Mouse (Mus musculus): ENCODE data around the gene Hcn1.
A peak's percentile ranks its signal among the peaks of the same experiment; 100 is the strongest.

Gene Hcn1

GRCm38 (mm10) chr13:117705997-117706396 is 103.9 kb downstream of the Hcn1 start:
- no peak for DNase-seq

DNA sequence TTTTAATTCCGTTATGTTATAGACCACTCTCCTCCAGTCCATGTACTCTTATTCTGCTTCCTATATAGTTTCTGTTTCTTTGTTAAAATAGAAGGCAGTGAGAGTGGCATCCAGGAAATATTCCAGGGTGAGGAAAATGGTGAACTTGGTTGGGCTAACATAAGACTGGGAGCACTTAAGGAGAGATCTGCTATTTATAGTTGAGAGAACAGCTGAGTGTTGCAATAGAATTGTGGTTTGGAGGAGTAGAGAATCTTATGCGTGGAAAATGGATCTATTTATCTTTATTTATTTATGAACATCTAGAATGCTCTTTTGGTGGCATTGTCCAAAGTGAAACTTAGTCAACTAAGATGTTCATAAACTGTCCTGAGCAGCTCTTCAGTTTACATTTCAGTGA is 104.4 kb downstream of the Hcn1 start:
- no peak for DNase-seq

DNA sequence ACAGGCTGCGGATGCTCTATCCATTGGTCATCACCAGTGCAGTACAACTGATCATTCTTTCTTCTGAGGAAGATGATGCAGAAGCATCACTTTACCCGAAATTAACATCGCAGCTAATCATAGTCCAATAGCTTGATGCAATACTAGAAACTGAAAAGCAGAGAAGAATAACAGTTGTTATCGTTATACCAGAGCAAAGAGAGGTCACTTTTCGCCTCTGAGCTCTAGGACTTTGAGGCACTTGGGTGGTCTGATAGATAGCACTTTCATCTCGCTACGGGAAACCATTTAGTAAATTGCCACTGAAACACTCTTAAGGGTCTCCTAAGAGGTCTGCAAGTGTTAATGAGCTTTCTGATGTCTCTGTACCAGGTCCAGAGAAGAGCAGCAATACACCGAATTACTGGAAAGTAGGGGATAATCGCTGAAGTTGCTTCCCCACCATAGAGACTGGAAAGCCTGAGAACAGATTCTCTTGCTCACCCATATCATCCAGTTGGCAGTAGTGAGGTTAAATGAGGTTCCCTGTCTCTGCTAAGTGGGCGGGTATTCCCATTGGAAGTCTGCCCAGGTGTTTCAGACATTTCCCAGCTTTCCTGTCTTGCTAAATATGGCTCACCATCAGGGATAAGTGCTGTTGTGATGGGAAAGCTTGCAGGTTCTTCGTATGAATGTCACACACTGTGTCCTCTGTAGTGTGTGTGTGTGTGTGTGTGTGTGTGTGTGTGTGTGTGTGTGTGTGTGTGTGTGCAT is 105.0 kb downstream of the Hcn1 start:
- peak; percentile 16 for DNase-seq

DNA sequence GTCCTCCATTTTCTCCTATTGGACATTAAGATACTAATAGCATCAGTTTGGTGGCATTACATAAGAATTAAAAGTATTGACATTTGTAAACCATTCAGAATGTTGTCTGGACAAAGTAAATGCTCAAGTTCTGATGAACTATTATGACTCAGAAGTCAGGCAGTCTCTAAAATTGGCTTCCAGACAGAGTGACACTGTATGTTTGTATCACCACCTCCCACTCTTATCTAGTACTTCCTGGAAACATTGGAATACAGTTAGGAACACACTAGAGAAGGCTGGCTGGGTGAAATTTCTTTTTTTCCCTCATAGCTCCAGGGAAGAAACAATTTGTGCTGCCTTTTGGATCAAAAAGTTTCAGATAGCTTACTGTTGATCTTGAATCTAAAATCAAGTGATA is 108.7 kb downstream of the Hcn1 start:
- DNase-seq, result no peak

DNA sequence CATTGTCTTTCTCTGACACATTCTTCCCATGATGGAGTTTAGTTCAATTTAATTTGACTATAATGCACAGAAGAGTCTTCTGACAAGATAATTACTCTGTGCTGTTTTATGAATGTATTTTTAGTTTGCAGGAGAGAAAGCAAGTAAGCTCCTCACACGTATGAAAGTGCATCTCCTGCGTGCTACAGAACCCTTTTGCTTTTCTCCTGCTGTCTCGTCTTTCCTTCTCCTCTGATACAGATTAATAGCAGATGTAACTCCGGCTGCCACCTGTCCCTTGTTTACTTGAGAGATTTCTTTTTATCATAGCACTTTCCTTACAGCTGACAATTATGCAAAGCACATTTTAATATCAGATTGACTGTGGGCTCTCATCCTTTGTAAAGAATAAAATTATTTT is 120.0 kb downstream of the Hcn1 start:
- DNase-seq, result no peak

DNA sequence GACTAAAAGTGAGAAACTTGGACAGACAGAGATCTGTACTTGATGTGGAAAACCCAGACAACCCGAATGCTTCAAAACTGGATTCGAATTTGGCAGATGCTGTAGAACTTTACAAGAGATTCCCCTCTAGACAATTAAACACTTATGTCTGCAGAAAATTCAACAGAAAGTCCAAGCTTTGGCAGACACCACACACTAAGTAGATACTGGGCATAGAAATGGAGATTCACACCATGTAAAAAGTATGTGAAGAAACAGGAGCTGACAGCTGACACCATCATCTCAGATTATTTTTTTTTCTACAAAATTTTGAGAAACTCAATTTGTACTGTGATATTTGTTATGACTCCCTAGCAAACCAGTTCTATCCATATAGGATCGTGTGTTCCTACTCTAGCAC is 122.0 kb downstream of the Hcn1 start:
- DNase-seq, result no peak

DNA sequence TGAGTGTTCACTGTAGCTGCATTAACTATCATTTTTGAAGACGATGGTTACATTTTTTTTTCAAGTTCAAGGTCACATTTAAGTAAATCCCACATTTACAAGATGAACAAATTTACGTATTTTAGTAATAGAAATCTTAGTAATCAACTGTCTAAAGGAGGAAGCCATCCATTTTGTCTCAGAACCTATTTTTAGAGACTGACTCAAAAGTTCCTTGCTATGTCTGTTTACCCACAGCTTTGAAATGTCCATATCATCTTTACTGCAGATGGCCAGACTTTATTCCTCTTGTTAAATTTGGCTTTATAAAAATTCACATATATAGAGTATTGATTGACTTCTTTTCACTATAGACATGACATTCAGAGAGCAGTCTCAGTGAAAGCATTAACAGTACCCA is 126.3 kb downstream of the Hcn1 start:
- DNase-seq, result no peak

GRCm38 (mm10) chr13:117732738-117733137 is 130.6 kb downstream of the Hcn1 start:
- no peak for DNase-seq

GRCm38 (mm10) chr13:117744451-117744850 is 142.3 kb downstream of the Hcn1 start:
- DNase-seq, result no peak

DNA sequence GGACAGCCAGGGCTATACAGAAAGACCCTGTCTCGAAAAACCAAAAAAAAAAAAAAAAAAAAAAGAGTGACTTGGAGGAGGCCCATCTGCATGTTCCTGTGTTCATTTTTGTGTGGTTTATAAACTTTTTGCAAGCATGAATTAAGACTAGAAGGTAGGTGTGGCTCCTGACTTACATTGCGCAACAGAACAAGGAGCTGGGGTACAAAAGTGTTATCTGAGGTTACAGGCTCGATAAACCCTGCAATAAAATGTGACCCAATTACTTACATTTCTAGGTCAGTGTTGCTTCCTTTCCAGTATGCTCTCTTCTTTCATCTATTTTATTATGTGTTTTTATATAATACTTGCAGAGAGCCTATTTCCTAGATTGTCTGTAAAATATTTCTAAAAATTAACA is 143.1 kb downstream of the Hcn1 start:
- DNase-seq, result no peak

DNA sequence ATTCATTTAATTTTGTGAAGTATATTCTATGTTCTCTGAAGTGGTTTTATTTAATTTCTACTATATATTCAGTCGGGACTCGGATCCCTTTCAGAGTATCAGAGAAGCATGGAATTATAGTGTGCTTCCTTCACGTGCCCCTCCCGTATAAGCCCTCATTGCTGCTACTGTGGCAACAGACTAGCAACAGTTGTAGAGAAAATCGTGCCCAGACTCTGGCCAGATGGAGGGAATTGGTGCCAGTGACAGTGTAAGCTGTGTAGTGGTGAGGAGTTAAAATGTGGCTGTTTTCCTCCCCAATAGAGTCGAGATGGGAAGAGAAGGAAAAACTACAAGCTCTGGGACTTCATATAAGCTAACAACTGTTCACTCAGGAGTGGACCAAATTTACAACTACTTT is 163.4 kb downstream of the Hcn1 start:
- DNase-seq, result peak; percentile 13

- DNase-seq, result no peak
These were observed 183.3 kb downstream of the Hcn1 start for GRCm38 (mm10) chr13:117785376-117785775.

GRCm38 (mm10) chr13:117792861-117793260 is 190.7 kb downstream of the Hcn1 start:
- no peak for DNase-seq

- DNase-seq, result no peak
These were observed 198.9 kb downstream of the Hcn1 start for GRCm38 (mm10) chr13:117801061-117801460.

GRCm38 (mm10) chr13:117827628-117828027 is 225.5 kb downstream of the Hcn1 start:
- DNase-seq, result no peak

DNA sequence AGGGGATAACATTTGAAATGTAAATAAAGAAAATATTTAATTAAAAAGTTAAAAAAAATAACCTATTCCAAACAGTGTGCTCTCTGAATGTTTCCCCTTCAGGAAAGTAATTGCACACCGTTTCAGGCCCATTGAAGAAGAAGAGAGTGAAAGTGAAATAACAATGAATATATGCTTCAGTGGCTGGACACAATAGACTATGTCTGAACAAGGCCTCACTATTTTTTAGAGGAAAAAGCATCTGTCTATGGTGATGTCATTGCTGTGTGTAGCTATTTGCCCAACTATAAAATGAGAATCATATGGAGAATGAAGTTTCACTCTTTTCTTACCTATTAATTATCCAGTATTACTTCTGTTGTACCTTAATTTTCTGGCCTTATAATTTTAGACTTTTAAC is 234.5 kb downstream of the Hcn1 start:
- DNase-seq, result no peak

GRCm38 (mm10) chr13:117838264-117838663 is 236.1 kb downstream of the Hcn1 start:
- no peak for DNase-seq

DNA sequence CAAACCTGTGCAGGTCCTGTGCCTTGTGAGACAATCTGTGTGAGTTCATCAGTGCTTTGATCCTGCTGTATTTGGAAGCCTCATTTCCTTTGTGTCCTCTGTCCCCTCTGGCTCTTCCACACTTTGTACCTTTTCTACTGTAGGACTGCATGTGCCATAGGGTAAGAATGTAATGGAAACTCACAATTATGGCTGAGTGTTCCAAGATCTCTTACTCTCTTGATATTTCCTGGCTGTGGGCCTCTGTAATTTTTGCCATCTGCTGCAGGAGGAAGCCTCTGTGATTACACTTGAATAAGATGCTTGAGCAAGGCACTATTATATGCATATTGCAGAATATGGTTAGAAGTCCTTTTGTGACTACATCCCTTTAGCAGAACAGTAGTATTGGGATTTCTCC is 240.2 kb downstream of the Hcn1 start:
- no peak for DNase-seq

GRCm38 (mm10) chr13:117847290-117847689 is 245.2 kb downstream of the Hcn1 start:
- no peak for DNase-seq

GRCm38 (mm10) chr13:117848757-117849156 is 246.6 kb downstream of the Hcn1 start:
- no peak for DNase-seq

GRCm38 (mm10) chr13:117851954-117852710 is 250.0 kb downstream of the Hcn1 start:
- DNase-seq, result no peak

DNA sequence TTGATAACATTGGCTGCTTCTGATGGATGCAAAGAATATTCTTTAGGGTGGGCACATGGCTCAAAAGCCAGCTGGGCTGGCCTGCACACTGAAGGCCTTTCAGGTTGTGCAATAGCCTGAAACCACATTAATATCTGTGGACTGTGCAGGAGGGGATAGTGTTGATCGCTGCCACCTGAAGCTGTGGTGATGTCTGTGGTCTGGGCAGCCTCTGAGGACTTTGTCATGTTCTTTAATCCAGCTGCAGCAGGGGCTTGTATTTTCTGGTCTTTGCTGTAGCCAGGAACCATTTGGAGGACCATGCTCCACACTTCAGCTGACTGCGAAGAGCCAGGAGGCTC is 250.6 kb downstream of the Hcn1 start:
- DNase-seq, result no peak

DNA sequence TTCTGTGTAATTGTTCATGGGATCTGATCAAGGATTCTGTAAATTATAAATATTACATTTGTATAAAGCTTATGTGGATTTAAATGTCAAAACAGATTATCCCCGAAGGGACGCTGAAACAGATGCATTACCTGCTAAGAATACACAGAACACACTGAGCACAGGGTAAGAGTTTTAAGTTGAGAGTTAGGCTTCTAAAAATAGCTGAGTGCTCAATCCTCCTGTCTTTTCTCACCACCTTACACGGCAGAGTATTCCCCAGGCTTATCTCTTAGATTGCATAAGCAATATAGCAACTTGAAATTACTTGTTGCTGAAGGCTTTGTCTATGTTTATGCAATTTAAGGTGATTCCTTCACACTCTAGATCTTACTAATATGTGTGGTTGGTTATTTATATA is 256.3 kb downstream of the Hcn1 start:
- no peak for DNase-seq

GRCm38 (mm10) chr13:117877787-117878186 is 275.7 kb downstream of the Hcn1 start:
- DNase-seq, result no peak
